Mouse (Mus musculus): ENCODE results near the gene Wbp2nl.

DNA sequence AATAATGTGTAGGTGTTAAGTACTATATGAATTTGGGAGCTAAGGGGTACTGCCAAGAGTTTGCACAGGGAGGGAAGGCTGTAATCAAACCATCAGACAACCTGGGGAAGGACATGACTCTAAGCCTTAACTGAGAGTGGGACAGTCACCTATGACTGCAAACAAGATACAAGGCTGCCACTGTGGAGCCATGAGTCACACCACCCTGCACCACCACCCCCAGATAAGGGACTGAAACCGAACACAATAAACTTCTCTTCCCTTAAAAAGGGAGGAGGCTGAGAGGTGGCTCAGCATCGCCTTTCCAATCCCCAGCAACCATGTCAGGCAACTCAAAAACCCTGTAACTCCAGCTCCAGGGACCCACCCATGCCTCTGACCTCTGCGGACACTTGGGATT is 52.7 kb downstream of the Wbp2nl start:
- TF ChIP-seq POU5F1 (IDR thresholded peaks at IDR 0.05; ENCODE audit: borderline replicate concordance, low read length) (no peak), CTCF (conservative IDR thresholded peaks at IDR 0.05; ENCODE audit: low read length) (no peak), NANOG (IDR thresholded peaks at IDR 0.05; ENCODE audit: borderline replicate concordance, low read length) (no peak)

Data from E14TG2a.4 (cell line).